In genomic region chr16:19976825-19977224, GRCm38 (mm10) we compare ENCODE assay signal across 20 mouse cellular contexts. TPM values are rescaled to one million over a fixed set of nuclear protein-coding genes. Genes with fewer than 3 reads are reported as not detected.
A peak's percentile ranks its signal among the peaks of the same experiment; 100 is the strongest.
DNase-seq lines count a peak whose midpoint lies in the region; ATAC-seq and TF ChIP-seq lines count a peak whose summit lies in the region.
"Had no signal": no experiment of that assay in that cellular context is flagged by ENCODE, and none has a peak within 500 bp of the region (broad histone marks: within the 10 kb centered on the region; RNA-seq: fewer than 3 reads in every experiment).

No protein-coding gene starts in this region.

- peaks cover 8% of the 10 kb centered on the region; the same call in 1 of the 2 replicates for H3K4me1 ChIP-seq in heart, embryonic 15.5 days (replicated peaks)
- H3K4me1 ChIP-seq in MEL (ENCODE audit: control insufficient read depth in 1 of 2, insufficient read depth in 2 of 2, low read length in 2 of 2) = peaks cover 27 to 46% of the 10 kb centered on the region in 2 experiments
- peaks cover 5% of the 10 kb centered on the region for H3K4me1 ChIP-seq in kidney, embryonic 15.5 days
- H3K4me1 ChIP-seq: embryonic facial prominence, embryonic 10.5 days; forebrain, embryonic 10.5 days; hindbrain, embryonic 10.5 days; hindbrain, embryonic 15.5 days had no signal

- no peak for TF ChIP-seq CTCF in MEL (IDR thresholded peaks at IDR 0.05 in 2 of 3, conservative IDR thresholded peaks at IDR 0.05 in 1 of 3; ENCODE audit: control insufficient read depth in 1 of 3, insufficient read depth in 1 of 3, low read depth in 2 of 3, low read length in 3 of 3, poor library complexity in 1 of 3, severe bottlenecking in 1 of 3)

- H3K9me3 ChIP-seq in heart, embryonic 15.5 days (replicated peaks) = no peaks in the 10 kb centered on the region
- H3K9me3 ChIP-seq in MEL (replicated peaks; ENCODE audit: insufficient read depth, low read length) = no peaks in the 10 kb centered on the region
- H3K9me3 ChIP-seq in kidney, embryonic 15.5 days (replicated peaks) = no peaks in the 10 kb centered on the region
- H3K9me3 ChIP-seq: embryonic facial prominence, embryonic 10.5 days; forebrain, embryonic 10.5 days; hindbrain, embryonic 10.5 days; hindbrain, embryonic 15.5 days had no signal

- no peak for DNase-seq in heart, postnatal 25 days (ENCODE audit: low spot score)
- DNase-seq in CD4-positive helper T cell, adult 2 months (ENCODE audit: low read depth, low spot score) = peak; percentile 46
- DNase-seq in MEL (ENCODE audit: low read depth, low spot score) = peak; percentile 42
- no peak for DNase-seq in gastrocnemius, postnatal 25 days
- DNase-seq: adrenal gland, adult 8-10 months; adrenal gland, postnatal 36 days; cerebellum, adult 2 months; gastrocnemius, adult 2 months; kidney, adult 11 months had no signal

- no peak overlapping the region for H3K4me2 ChIP-seq in heart, embryonic 15.5 days
- no peak overlapping the region for H3K4me2 ChIP-seq in kidney, embryonic 15.5 days
- H3K4me2 ChIP-seq: heart, embryonic 12.5 days; hindbrain, embryonic 15.5 days had no signal

- peak in 1 of 2 experiments; percentile 60; a peak in 3 of 4 replicates for TF ChIP-seq EP300 in MEL (IDR thresholded peaks at IDR 0.05; ENCODE audit: low read depth in 1 of 2, low read length in 2 of 2)

- no peaks in the 10 kb centered on the region for H3K27me3 ChIP-seq in heart, embryonic 15.5 days
- H3K27me3 ChIP-seq in MEL (ENCODE audit: control insufficient read depth in 1 of 2, insufficient read depth in 2 of 2, low read length in 2 of 2) = no peaks in the 10 kb centered on the region
- no peaks in the 10 kb centered on the region for H3K27me3 ChIP-seq in kidney, embryonic 15.5 days
- H3K27me3 ChIP-seq: CH12.LX; heart, embryonic 12.5 days; hindbrain, embryonic 15.5 days had no signal

- H3K36me3 ChIP-seq in heart, embryonic 15.5 days = peaks cover 3% of the 10 kb centered on the region; the same call in 1 of the 2 replicates
- peaks cover 0 to 60% of the 10 kb centered on the region in 2 experiments; a peak in 2 of 4 replicates for H3K36me3 ChIP-seq in MEL (ENCODE audit: control insufficient read depth in 1 of 2, insufficient read depth in 2 of 2, low read length in 2 of 2)
- H3K36me3 ChIP-seq in kidney, embryonic 15.5 days = no peaks in the 10 kb centered on the region
- H3K36me3 ChIP-seq: embryonic facial prominence, embryonic 10.5 days; forebrain, embryonic 10.5 days; hindbrain, embryonic 10.5 days; hindbrain, embryonic 15.5 days had no signal

- 61% methylated on average over 4 of the region's 4 CpGs for WGBS in heart, embryonic 15.5 days
- WGBS in kidney, embryonic 15.5 days = 65% methylated on average over 4 of the region's 4 CpGs

- TF ChIP-seq POLR2A in MEL (IDR thresholded peaks at IDR 0.05; ENCODE audit: control insufficient read depth in 1 of 2, insufficient read depth in 1 of 2, low read depth in 1 of 2, low read length in 2 of 2, poor library complexity in 1 of 2) = no peak

- H3K9ac ChIP-seq in heart, embryonic 15.5 days = no peak overlapping the region
- no peak overlapping the region for H3K9ac ChIP-seq in MEL (ENCODE audit: control insufficient read depth, low read depth, low read length, poor library complexity, severe bottlenecking)
- H3K9ac ChIP-seq in kidney, embryonic 15.5 days = no peak overlapping the region
- H3K9ac ChIP-seq: heart, embryonic 12.5 days; hindbrain, embryonic 15.5 days had no signal

- ATAC-seq in heart, embryonic 15.5 days (replicated peaks; ENCODE audit: insufficient number of reproducible peaks, insufficient read depth, low FRiP score, low read depth) = no peak
- ATAC-seq in megakaryocyte-erythroid progenitor cell, adult 5-6 weeks (replicated peaks; ENCODE audit: low FRiP score, low TSS enrichment, poor library complexity, severe bottlenecking) = 0 out of 2 replicates have a peak, but pooled peaks have one; percentile 8
- ATAC-seq in kidney, embryonic 15.5 days (replicated peaks; ENCODE audit: low FRiP score) = no peak
- ATAC-seq: forebrain, embryonic 14.5 days had no signal

- TF ChIP-seq RAD21 in MEL (IDR thresholded peaks at IDR 0.05; ENCODE audit: low read depth, low read length) = no peak

- peak overlapping the region; percentile 19; the same call in 1 of the 2 replicates for H3K27ac ChIP-seq in heart, embryonic 15.5 days
- H3K27ac ChIP-seq in MEL (ENCODE audit: control insufficient read depth, low read depth, low read length) = peak overlapping the region; percentile 64; the same call in 1 of the 2 replicates
- H3K27ac ChIP-seq in kidney, embryonic 15.5 days = no peak overlapping the region
- H3K27ac ChIP-seq: embryonic facial prominence, embryonic 10.5 days; forebrain, embryonic 10.5 days; gastrocnemius, adult 2 months; hindbrain, embryonic 10.5 days; hindbrain, embryonic 15.5 days had no signal

- H3K4me3 ChIP-seq in heart, embryonic 15.5 days = no peak overlapping the region
- no peak overlapping the region for H3K4me3 ChIP-seq in MEL (ENCODE audit: control insufficient read depth in 1 of 2, insufficient read depth in 1 of 2, low read depth in 2 of 2, low read length in 2 of 2)
- no peak overlapping the region for H3K4me3 ChIP-seq in kidney, embryonic 15.5 days (replicated peaks)
- H3K4me3 ChIP-seq: embryonic facial prominence, embryonic 10.5 days; erythroblast, embryonic 14.5 days; forebrain, embryonic 10.5 days; gastrocnemius, adult 2 months; heart, embryonic 12.5 days; hindbrain, embryonic 10.5 days; hindbrain, embryonic 15.5 days had no signal

- intact Hi-C loops in heart, postnatal 25 days (cut with DNase I) = no loop called here

- H3K79me2 ChIP-seq in MEL (ENCODE audit: control insufficient read depth, insufficient read depth, low read length, poor library complexity) = peaks cover 6% of the 10 kb centered on the region; the same call in 1 of the 2 replicates

TF ChIP-seq in MEL, 35 proteins besides CTCF, POLR2A, EP300 and RAD21:
- TF ChIP-seq ETS1 (IDR thresholded peaks at IDR 0.05; ENCODE audit: low read depth, low read length) (peak; percentile 50; the same call in 1 of the 2 replicates), CHD2 (IDR thresholded peaks at IDR 0.05; ENCODE audit: low read length) (no peak), MYB (IDR thresholded peaks at IDR 0.05; ENCODE audit: low read depth, low read length) (0 out of 2 replicates have a peak, but pooled peaks have one; percentile 15), GATA1 (IDR thresholded peaks at IDR 0.05; ENCODE audit: low read depth, low read length) (peak; percentile 57; the same call in 1 of the 2 replicates), TCF12 (IDR thresholded peaks at IDR 0.05; ENCODE audit: low read depth, low read length) (0 out of 2 replicates have a peak, but pooled peaks have one; percentile 10)

RNA-seq across cellular contexts. Expression of gene Klhl6, which starts 6.0 kb away (rescaled TPM):
- 15.3 and 24.6 TPM in 2 replicates for polyA plus RNA-seq in heart, embryonic 15.5 days (2015; fragmentation: Nextera tagmentation; extraction: Ambion mirVana)
- total RNA-seq in heart, postnatal 25 days (2021) = 1 to 10 TPM; 4.2 to 5.9 TPM
- total RNA-seq in MEL (2012; rRNA removed) = 4.8 and 11.8 TPM in 2 replicates
- 1 to 10 TPM in 1 of 2 experiments, not detected in 1; 6.9 TPM for polyA plus RNA-seq in MEL (2012; ENCODE audit: insufficient read depth in 1 of 2, insufficient read length in 2 of 2, low read depth in 1 of 2, low replicate concordance in 2 of 2, missing spikeins in 1 of 2)
- 32.8 and 39.5 TPM in 2 replicates for total RNA-seq in megakaryocyte-erythroid progenitor cell, adult 5-6 weeks (2014; fragmentation: Nextera tagmentation)
- 37.8 and 79.6 TPM in 2 replicates for total RNA-seq in megakaryocyte-erythroid progenitor cell, adult 5-6 weeks (2017)
- 1 to 10 TPM in 1 of 2 experiments, under 1 TPM in 1; 0.79 to 1.1 TPM for total RNA-seq in gastrocnemius, postnatal 25 days (2021)
- polyA plus RNA-seq in kidney, embryonic 15.5 days (2015; fragmentation: Nextera tagmentation; extraction: Ambion mirVana) = 15.3 and 17.2 TPM in 2 replicates
- polyA plus RNA-seq: erythroblast, embryonic 14.5 days had no signal

Comparison
In these comparisons a context has a peak if more than half of its experiments do, and no peak if none do; other contexts are left out.
1. DNase-seq: peak in CD4-positive helper T cell, adult 2 months (single experiment) and MEL (single experiment); none in heart, postnatal 25 days (single experiment) and gastrocnemius, postnatal 25 days (single experiment).